Mouse (Mus musculus): Measurements from ENCODE around the gene Usp50.

DNA sequence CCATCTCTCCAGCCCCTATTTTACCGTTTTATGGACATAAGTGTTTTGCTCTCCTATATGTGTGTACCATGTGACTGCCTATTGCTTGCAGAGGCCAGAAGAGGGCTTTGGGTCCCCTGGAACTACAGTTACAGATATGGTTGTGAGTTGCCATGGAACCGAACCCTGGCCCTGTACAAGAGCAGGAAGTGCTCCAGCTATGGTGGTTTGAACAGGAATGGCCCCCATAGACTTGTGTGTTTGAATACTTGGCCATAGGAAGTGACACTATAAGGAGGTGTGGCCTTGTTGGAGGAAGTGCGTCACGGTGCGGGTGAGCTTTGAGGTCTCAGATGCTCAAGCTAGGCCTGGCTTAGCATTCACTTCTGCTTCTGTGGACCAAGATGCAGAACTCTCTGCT, 11.1 kb downstream of the Usp50 start:
- TF ChIP-seq POLR2A (IDR thresholded peaks at IDR 0.05; ENCODE audit: borderline replicate concordance, insufficient read depth, low read length) (no peak), CTCF (IDR thresholded peaks at IDR 0.05; ENCODE audit: borderline replicate concordance, insufficient read depth, low read depth, low read length) (no peak)
